Mouse (Mus musculus) granulocyte monocyte progenitor cell, adult 5-6 weeks (primary cell): ENCODE measurements around the gene Vmn1r114. TPM values are rescaled to one million over a fixed set of nuclear protein-coding genes. Genes with fewer than 3 reads are reported as not detected.
"Not testable (repeated sequence)": the region's sequence is repeated elsewhere in the genome, so short reads cannot be mapped to it uniquely, and the experiment has no call there.

ENCODE experiments used
- ATAC-seq: replicated peaks from 2 replicates; pipeline ENCODE4 v1.8.0; 2016; ENCODE audit warnings: mild to moderate bottlenecking, moderate TSS enrichment, inconsistent platforms; ENCODE audit not compliant: poor library complexity, severe bottlenecking
- total RNA-seq, 2 experiments: library from RNA; stranded (forward) in 1 of 2; stranded (reverse) in 1 of 2; fragments of 200-712, 200-1000 nt in 1 of 2; fragments of >200 nt in 1 of 2; fragmentation: Nextera tagmentation in 1 of 2; gene quantifications; 2 replicates each; pipeline ENCODE4 v1.2.3; 2014 to 2017

Vmn1r114 gene
- total RNA-seq (2014; fragmentation: Nextera tagmentation) (not detected in 2 replicates), total RNA-seq (2017) (not detected in 2 replicates)

DNA sequence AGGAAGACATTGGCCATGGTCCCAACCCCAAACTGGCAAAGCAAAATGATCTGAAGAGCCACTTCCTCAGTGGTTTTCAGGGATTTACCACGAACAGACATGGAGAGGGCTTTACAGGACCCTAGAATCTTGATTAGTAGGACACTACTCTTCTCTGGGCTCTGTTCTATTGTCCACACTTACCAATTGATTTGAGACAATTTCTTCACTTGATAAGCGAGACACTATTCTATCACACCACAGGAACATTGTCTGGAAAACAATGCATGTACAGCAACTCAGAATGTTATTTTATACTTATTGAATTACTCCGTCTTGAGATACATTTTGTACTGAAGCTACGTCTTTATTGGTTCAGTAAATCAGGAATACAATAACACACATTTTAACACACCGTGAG is at the start of gene Vmn1r114:
Vmn1r114 (minus strand) TSS at position 101 of the 400 bp plus-strand sequence.
- not testable (repeated sequence) for ATAC-seq

DNA sequence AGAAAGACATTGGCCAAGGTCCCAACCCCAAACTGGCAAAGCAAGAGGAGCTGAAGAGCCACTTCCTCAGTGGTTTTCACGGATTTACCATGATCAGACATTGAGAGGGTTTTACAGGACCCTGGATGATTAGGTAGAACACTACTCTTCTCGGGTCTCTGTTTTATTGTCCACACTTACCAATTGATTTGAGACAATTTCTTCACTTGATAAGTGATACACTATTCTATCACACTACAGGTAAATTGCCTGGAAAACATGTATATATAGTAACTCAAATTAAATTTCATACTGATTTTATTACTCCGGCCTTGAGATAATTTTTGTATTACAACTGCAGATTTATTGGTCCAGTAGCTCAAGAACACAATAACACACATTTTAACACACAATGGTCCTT is 32.9 kb upstream of the Vmn1r114 start, which contains the start of gene Vmn1r115:
Vmn1r115 (minus strand) TSS at position 101 of the 400 bp plus-strand sequence.
- not testable (repeated sequence) for ATAC-seq

DNA sequence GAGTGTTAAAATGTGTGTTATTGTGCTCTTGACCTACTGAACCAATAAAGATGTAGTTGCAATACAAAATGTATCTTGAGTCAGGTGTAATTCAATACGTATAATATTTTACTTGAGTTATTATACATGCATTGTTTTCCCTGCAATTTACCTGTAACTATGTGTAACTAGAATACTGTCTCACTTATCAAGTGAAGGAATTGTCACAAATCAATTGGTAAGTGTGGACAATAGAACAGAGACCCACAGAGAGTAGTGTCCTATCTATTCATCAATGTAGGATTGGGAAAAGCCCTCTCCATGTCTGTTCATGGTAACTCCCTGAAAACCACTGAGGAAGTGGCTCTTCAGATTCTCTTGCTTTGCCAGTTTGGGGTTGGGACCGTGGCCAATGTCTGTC is 25.0 kb downstream of the Vmn1r114 start, which contains the start of gene Vmn1r113:
Vmn1r113 (plus strand) TSS at position 301 of the 400 bp plus-strand sequence.
- ATAC-seq = not testable (repeated sequence)

DNA sequence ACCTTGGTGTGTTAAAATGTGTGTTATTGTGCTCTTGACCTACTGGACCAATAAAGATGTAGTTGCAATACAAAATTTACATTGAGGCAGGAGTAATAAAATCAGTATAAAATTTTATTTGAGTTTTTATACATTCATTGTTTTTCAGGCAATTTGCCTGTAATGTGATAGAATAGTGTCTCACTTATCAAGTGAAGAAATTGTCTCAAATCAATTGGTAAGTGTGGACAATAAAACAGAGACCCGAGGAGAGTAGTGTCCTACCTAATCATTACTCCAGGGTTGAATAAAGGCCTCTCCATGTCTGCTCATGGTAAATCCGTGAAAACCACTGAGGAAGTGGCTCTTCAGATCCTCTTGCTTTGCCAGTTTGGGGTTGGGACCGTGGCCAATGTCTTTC is 41.1 kb downstream of the Vmn1r114 start, which contains the start of gene Vmn1r112:
Vmn1r112 (plus strand) TSS at position 301 of the 400 bp plus-strand sequence.
- ATAC-seq = not testable (repeated sequence)

Other genes with a start within 250 kb of the Vmn1r114 start
- not detected in 2 replicates for gene Gm4141, start 235.9 kb downstream of the Vmn1r114 start, total RNA-seq (2014; fragmentation: Nextera tagmentation)
- not detected in 2 replicates for gene Gm4141, start 235.9 kb downstream of the Vmn1r114 start, total RNA-seq (2017)
- gene Gm4513, start 213.2 kb downstream of the Vmn1r114 start, total RNA-seq (2014; fragmentation: Nextera tagmentation) = not detected in 2 replicates
- gene Gm4513, start 213.2 kb downstream of the Vmn1r114 start, total RNA-seq (2017) = not detected in 2 replicates
- gene Vmn1r107, start 143.3 kb downstream of the Vmn1r114 start, total RNA-seq (2014; fragmentation: Nextera tagmentation) = not detected in 2 replicates
- not detected in 2 replicates for gene Vmn1r107, start 143.3 kb downstream of the Vmn1r114 start, total RNA-seq (2017)
- gene Vmn1r111, start 109.0 kb downstream of the Vmn1r114 start, total RNA-seq (2014; fragmentation: Nextera tagmentation) = not detected in 2 replicates
- not detected in 2 replicates for gene Vmn1r111, start 109.0 kb downstream of the Vmn1r114 start, total RNA-seq (2017)
- gene Gm10668, start 81.6 kb downstream of the Vmn1r114 start, total RNA-seq (2014; fragmentation: Nextera tagmentation) = not detected in 2 replicates
- not detected in 2 replicates for gene Gm10668, start 81.6 kb downstream of the Vmn1r114 start, total RNA-seq (2017)
- gene Vmn1r112, start 41.0 kb downstream of the Vmn1r114 start, total RNA-seq (2014; fragmentation: Nextera tagmentation) = not detected in 2 replicates
- not detected in 2 replicates for gene Vmn1r112, start 41.0 kb downstream of the Vmn1r114 start, total RNA-seq (2017)
- not detected in 2 replicates for gene Vmn1r113, start 24.9 kb downstream of the Vmn1r114 start, total RNA-seq (2014; fragmentation: Nextera tagmentation)
- not detected in 2 replicates for gene Vmn1r113, start 24.9 kb downstream of the Vmn1r114 start, total RNA-seq (2017)
- not detected in 2 replicates for gene Vmn1r115, start 32.8 kb upstream of the Vmn1r114 start, total RNA-seq (2014; fragmentation: Nextera tagmentation)
- not detected in 2 replicates for gene Vmn1r115, start 32.8 kb upstream of the Vmn1r114 start, total RNA-seq (2017)
- not detected in 2 replicates for gene Vmn1r116, start 60.1 kb upstream of the Vmn1r114 start, total RNA-seq (2014; fragmentation: Nextera tagmentation)
- not detected in 2 replicates for gene Vmn1r116, start 60.1 kb upstream of the Vmn1r114 start, total RNA-seq (2017)
- gene Vmn1r117, start 71.9 kb upstream of the Vmn1r114 start, total RNA-seq (2014; fragmentation: Nextera tagmentation) = not detected in 2 replicates
- not detected in 2 replicates for gene Vmn1r117, start 71.9 kb upstream of the Vmn1r114 start, total RNA-seq (2017)
- gene Vmn1r118, start 100.2 kb upstream of the Vmn1r114 start, total RNA-seq (2014; fragmentation: Nextera tagmentation) = not detected in 2 replicates
- not detected in 2 replicates for gene Vmn1r118, start 100.2 kb upstream of the Vmn1r114 start, total RNA-seq (2017)
- not detected in 2 replicates for gene Vmn1r119, start 200.3 kb upstream of the Vmn1r114 start, total RNA-seq (2014; fragmentation: Nextera tagmentation)
- not detected in 2 replicates for gene Vmn1r119, start 200.3 kb upstream of the Vmn1r114 start, total RNA-seq (2017)
- not detected in 2 replicates for gene Vmn1r120, start 241.6 kb upstream of the Vmn1r114 start, total RNA-seq (2014; fragmentation: Nextera tagmentation)
- gene Vmn1r120, start 241.6 kb upstream of the Vmn1r114 start, total RNA-seq (2017) = not detected in 2 replicates